Mouse (Mus musculus) midbrain, postnatal 0 days (tissue): ENCODE data around the gene Pias4. TPM values are rescaled to one million over a fixed set of nuclear protein-coding genes. Genes with fewer than 3 reads are reported as not detected.
"Not testable (repeated sequence)": the region's sequence is repeated elsewhere in the genome, so short reads cannot be mapped to it uniquely, and the experiment has no call there.

Experiments used
- ATAC-seq: fragments of 200-750 bp; cut with Nextera tagmentation; 2 replicates; pipeline ENCODE4 v1.8.0; 2017; ENCODE audit warnings: moderate number of reproducible peaks, mild to moderate bottlenecking, moderate TSS enrichment, moderate library complexity; ENCODE audit not compliant: low FRiP score
- DNase-seq: peaks from one replicate; pipeline ENCODE4 v3.0.0-alpha.2; 2015; ENCODE audit warnings: low spot score
- H3K27ac ChIP-seq: fragments of 300-500 bp; sonication (generic); 2 replicates; pipeline ENCODE4 v1.5.1; 2014; ENCODE audit warnings: low read depth, mild to moderate bottlenecking, low read length, mixed read lengths
- H3K27me3 ChIP-seq: fragments of 300-500 bp; sonication (generic); 2 replicates; pipeline ENCODE4 v1.6.1; 2014; ENCODE audit warnings: low read length, control low read depth, mixed read lengths; ENCODE audit not compliant: insufficient read depth
- H3K36me3 ChIP-seq: fragments of 300-500 bp; sonication (generic); 2 replicates; pipeline ENCODE4 v1.6.1; 2014; ENCODE audit warnings: low read length, control low read depth, mixed read lengths; ENCODE audit not compliant: insufficient read depth
- H3K4me1 ChIP-seq: fragments of 300-500 bp; sonication (generic); 2 replicates; pipeline ENCODE4 v1.6.1; 2014; ENCODE audit warnings: mild to moderate bottlenecking, control low read depth, antibody characterized with exemption, low read length, mixed read lengths; ENCODE audit not compliant: insufficient read depth
- H3K4me2 ChIP-seq: fragments of 300-500 bp; sonication (generic); 2 replicates; pipeline ENCODE4 v1.6.1; 2014; ENCODE audit warnings: low read depth, mild to moderate bottlenecking, low read length, mixed read lengths; ENCODE audit not compliant: poor library complexity, severe bottlenecking
- H3K4me3 ChIP-seq: fragments of 300-500 bp; sonication (generic); 2 replicates; pipeline ENCODE4 v1.5.1; 2014; ENCODE audit warnings: low read depth, mild to moderate bottlenecking, low read length, moderate library complexity
- H3K9ac ChIP-seq: fragments of 300-500 bp; sonication (generic); replicated peaks from 2 replicates; pipeline ENCODE4 v1.6.1; 2014; ENCODE audit warnings: mild to moderate bottlenecking, low read length, moderate library complexity, mixed read lengths; ENCODE audit not compliant: poor library complexity, severe bottlenecking
- H3K9me3 ChIP-seq: fragments of 300-500 bp; sonication (generic); 2 replicates; pipeline ENCODE4 v1.6.1; 2016; ENCODE audit warnings: low read length, control low read depth
- CTCF ChIP-seq: IDR thresholded peaks from 2 replicates; pipeline ENCODE4 v1.5.1; 2016; ENCODE audit warnings: antibody characterized with exemption, mild to moderate bottlenecking
- WGBS: fragments of 180-500 bp; shearing (Covaris S2); extraction: QIAGEN DNeasy Blood & Tissue Kit; methylation state at CpG from one replicate; pipeline ENCODE4 v1.1.7; 2014; 5-methylcytosine and 5-hydroxymethylcytosine counted together
- polyA plus RNA-seq: library from polyadenylated mRNA; unstranded; fragments of >200 nt; fragmentation: Nextera tagmentation; extraction: Ambion mirVana; gene quantifications from 2 replicates; pipeline ENCODE4 v1.2.1, GENCODE M21; 2015
- total RNA-seq: library from RNA; depleted of rRNA; stranded (reverse); fragments of >200 nt; gene quantifications from 2 replicates; pipeline ENCODE4 v1.2.3, GENCODE M21; 2014; rRNA removed

Pias4 gene
- total RNA-seq, result 31.2 and 38.0 TPM in 2 replicates
- polyA plus RNA-seq, result 30.1 and 31.3 TPM in 2 replicates

GRCm38 (mm10) chr10:81167200-81168086, at the start of gene Pias4:
TSS of gene Pias4 (minus strand) at chr10:81167923.
- H3K27ac ChIP-seq, result peak within 1 kb of the TSS; percentile 68
- no peaks in the 10 kb centered on the region for H3K9me3 ChIP-seq
- no peak for TF ChIP-seq CTCF
- peaks cover 7% of the 10 kb centered on the region; the same call in 1 of the 2 replicates for H3K4me1 ChIP-seq
- H3K4me3 ChIP-seq, result peak within 1 kb of the TSS; percentile 80
- H3K27me3 ChIP-seq, result no peaks in the 10 kb centered on the region
- DNase-seq (peak; percentile 100), ATAC-seq (peak; percentile 89)
- peak within 1 kb of the TSS; percentile 88 for H3K4me2 ChIP-seq
- peaks cover 12% of the 10 kb centered on the region for H3K36me3 ChIP-seq
- under 1% methylated on average over 51 of the region's 64 CpGs for WGBS
- H3K9ac ChIP-seq, result peak within 1 kb of the TSS; percentile 86

- not testable (repeated sequence) for H3K4me2 ChIP-seq, ATAC-seq, H3K4me3 ChIP-seq, H3K9me3 ChIP-seq, H3K4me1 ChIP-seq, H3K27me3 ChIP-seq, H3K9ac ChIP-seq, H3K27ac ChIP-seq
- WGBS, result 30% methylated on average over 1 of the region's 1 CpGs
- H3K36me3 ChIP-seq, result peaks cover 72% of the 10 kb centered on the region
- peak; percentile 70 for TF ChIP-seq CTCF
- DNase-seq, result peak; percentile 32
Observed at GRCm38 (mm10) chr10:81217267-81217666, 49.5 kb upstream of the Pias4 start.

GRCm38 (mm10) chr10:81216810-81217209, 49.1 kb upstream of the Pias4 start:
- H3K4me1 ChIP-seq, result no peaks in the 10 kb centered on the region
- no peak overlapping the region for H3K4me2 ChIP-seq
- H3K9me3 ChIP-seq, result no peaks in the 10 kb centered on the region
- ATAC-seq (no peak), DNase-seq (no peak)
- 82% methylated on average over 6 of the region's 6 CpGs for WGBS
- no peak overlapping the region for H3K27ac ChIP-seq
- H3K9ac ChIP-seq, result no peak overlapping the region
- no peaks in the 10 kb centered on the region for H3K27me3 ChIP-seq
- H3K36me3 ChIP-seq, result peaks cover 74% of the 10 kb centered on the region
- TF ChIP-seq CTCF, result no peak
- no peak overlapping the region for H3K4me3 ChIP-seq

- H3K27me3 ChIP-seq, result no peaks in the 10 kb centered on the region
- H3K9ac ChIP-seq, result no peak overlapping the region
- peaks cover 72% of the 10 kb centered on the region for H3K36me3 ChIP-seq
- no peak overlapping the region for H3K27ac ChIP-seq
- ATAC-seq (no peak), DNase-seq (no peak)
- TF ChIP-seq CTCF, result no peak
- WGBS, result 93% methylated on average over 6 of the region's 6 CpGs
- H3K4me3 ChIP-seq, result no peak overlapping the region
- H3K4me1 ChIP-seq, result no peaks in the 10 kb centered on the region
- H3K9me3 ChIP-seq, result no peaks in the 10 kb centered on the region
- no peak overlapping the region for H3K4me2 ChIP-seq
Observed at GRCm38 (mm10) chr10:81216260-81216659, 48.5 kb upstream of the Pias4 start.

- no peak overlapping the region for H3K4me2 ChIP-seq
- 97% methylated on average over 5 of the region's 5 CpGs for WGBS
- no peaks in the 10 kb centered on the region for H3K27me3 ChIP-seq
- H3K4me3 ChIP-seq, result no peak overlapping the region
- ATAC-seq (no peak), DNase-seq (no peak)
- peak; percentile 59 for TF ChIP-seq CTCF
- H3K9ac ChIP-seq, result no peak overlapping the region
- H3K27ac ChIP-seq, result no peak overlapping the region
- H3K9me3 ChIP-seq, result no peaks in the 10 kb centered on the region
- H3K4me1 ChIP-seq, result no peaks in the 10 kb centered on the region
- peaks cover 73% of the 10 kb centered on the region for H3K36me3 ChIP-seq
Observed at GRCm38 (mm10) chr10:81210154-81210553, 42.4 kb upstream of the Pias4 start.

- 72% methylated on average over 4 of the region's 4 CpGs for WGBS
- Histone ChIP-seq H3K4me2 (no peak overlapping the region), H3K9ac (no peak overlapping the region), H3K36me3 (peaks cover 31% of the 10 kb centered on the region), H3K4me3 (no peak overlapping the region), H3K9me3 (no peaks in the 10 kb centered on the region), H3K27me3 (no peaks in the 10 kb centered on the region), H3K4me1 (no peaks in the 10 kb centered on the region), H3K27ac (peak overlapping the region; percentile 51; the same call in 1 of the 2 replicates)
- no peak for DNase-seq
- no peak for ATAC-seq
- no peak for TF ChIP-seq CTCF
Observed at GRCm38 (mm10) chr10:81204137-81204536, 36.4 kb upstream of the Pias4 start.
